Mouse (Mus musculus): ENCODE measurements around the gene Pcx.

- no peak for TF ChIP-seq CTCF (IDR thresholded peaks at IDR 0.05)
- TF ChIP-seq EP300 (IDR thresholded peaks at IDR 0.05; ENCODE audit: insufficient read depth, low read depth, low read length): no peak
- no peak for TF ChIP-seq POLR2A (IDR thresholded peaks at IDR 0.05; ENCODE audit: insufficient read depth, low read depth, low read length)
Measured at GRCm38 (mm10) chr19:4480041-4480440, 30.2 kb upstream of the Pcx start.

All from heart, adult 2 months (tissue).